Mouse (Mus musculus) mesoderm, embryonic 11.5 days (tissue): ENCODE measurements around the gene Zfp322a.

ENCODE experiments used
- DNase-seq: peaks from one replicate; pipeline ENCODE4 v3.0.0-alpha.2; 2012; ENCODE audit warnings: low read depth, low spot score

Gene Zfp322a

GRCm38 (mm10) chr13:23317305-23317889, 51.6 kb downstream of the Zfp322a start:
- peak; percentile 72 for DNase-seq

GRCm38 (mm10) chr13:23312909-23313669, 55.9 kb downstream of the Zfp322a start:
- peak; percentile 66 for DNase-seq

GRCm38 (mm10) chr13:23310036-23310435, 59.0 kb downstream of the Zfp322a start:
- no peak for DNase-seq

DNA sequence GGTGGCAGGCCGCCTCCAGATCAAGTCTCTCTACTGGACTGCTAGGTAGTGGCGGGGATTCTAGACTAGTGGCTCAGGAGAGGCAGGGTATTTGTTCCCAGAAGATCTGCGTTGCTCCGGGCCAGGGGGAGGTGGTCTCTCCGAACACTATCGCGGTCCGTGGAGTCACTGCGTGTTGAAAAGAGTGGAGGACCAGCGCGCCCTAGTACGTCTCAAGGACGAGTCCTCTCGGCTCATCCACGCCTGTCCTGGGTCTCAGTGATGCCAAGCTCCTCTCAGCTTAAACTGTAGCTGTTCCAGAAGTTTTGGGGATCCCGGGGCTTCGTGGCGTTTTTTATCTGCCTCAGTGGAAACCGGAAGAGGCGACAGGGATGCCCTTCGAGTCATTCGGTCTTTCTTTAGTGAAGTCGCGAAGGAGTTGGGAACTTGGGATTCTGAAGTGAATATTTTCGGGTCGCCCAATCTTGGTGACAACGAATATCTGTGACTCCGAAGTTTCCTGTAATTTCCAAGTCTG, 59.5 kb downstream of the Zfp322a start:
- DNase-seq: peak; percentile 41

DNA sequence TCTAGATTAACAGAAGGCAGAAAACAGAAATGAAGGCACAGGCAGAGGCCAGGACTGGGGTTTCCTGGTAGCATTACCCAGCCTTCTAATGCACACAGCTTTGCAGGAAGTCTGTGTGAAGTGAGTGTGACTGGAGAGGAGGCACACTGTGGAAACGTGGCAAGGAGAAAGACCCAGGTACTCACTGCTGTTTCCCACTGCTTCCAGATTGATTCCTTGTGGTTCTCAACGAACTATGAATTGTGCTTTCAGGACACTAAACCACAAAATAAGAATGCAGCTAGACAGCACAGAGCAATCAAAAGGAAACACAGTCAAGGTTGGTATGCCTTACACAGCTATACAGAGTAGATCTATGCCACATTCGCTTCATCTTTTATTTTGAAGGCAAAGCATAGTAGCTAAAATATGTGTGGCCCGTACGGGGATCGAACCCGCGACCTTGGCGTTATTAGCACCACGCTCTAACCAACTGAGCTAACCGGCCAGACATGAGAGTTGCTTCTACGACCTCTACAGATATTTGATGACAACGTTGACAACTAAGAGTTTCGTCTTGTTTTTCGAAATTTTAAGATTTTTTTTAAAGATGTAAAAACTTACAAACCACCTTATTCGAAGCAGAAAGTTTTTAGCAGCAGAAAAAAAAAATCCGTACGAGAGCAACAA, 60.2 kb downstream of the Zfp322a start:
- peak; percentile 56 for DNase-seq

- DNase-seq: peak; percentile 83
These were observed 61.8 kb downstream of the Zfp322a start for GRCm38 (mm10) chr13:23307069-23307814.

GRCm38 (mm10) chr13:23306707-23307068, 62.3 kb downstream of the Zfp322a start:
- DNase-seq: no peak
